Mouse (Mus musculus): Measurements from ENCODE around the gene Trmt61a.
A peak's percentile ranks its signal among the peaks of the same experiment; 100 is the strongest.

Gene Trmt61a

DNA sequence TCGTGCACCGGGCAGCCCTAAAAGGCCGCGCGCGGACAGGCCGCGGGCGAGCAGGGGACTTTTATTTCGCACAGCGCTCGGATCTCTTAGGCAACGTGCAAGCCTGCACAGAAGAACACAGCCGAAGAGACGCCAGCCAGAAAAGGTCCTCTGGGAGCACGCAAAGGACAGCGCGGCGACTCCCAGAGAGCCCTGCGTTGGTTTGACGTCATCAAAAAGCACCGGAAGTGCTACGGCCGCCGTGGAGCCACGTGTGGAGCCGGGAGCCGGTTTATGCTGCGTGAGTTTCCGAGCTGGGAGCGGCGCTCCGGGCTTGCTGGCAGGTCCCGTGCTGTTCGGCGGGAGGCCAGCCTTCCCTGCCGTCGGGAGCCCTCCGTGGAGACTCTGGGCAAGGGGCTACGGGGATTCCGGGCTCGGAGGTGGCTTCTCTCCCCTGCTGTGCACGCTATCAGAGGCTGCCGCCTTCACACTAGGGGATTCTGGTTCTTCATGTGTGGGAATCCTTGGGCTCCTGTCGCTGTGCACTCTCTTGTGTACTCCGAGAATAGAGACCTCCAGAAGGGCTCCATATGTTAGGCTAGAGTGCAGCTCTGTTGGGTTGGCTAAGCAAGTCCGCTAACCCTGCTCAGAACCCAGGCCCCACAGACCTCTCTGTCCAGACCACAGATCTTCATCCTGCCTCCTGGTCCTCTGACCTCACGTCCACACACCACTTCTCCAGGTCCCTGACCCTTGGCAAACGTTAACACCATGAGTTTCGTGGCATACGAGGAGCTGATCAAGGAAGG, at the start of gene Trmt61a:
Trmt61a (plus strand) TSS at position 224 of the 788 bp plus-strand sequence.
- DNase-seq (ENCODE audit: low read depth, low spot score), result peak; percentile 94

DNA sequence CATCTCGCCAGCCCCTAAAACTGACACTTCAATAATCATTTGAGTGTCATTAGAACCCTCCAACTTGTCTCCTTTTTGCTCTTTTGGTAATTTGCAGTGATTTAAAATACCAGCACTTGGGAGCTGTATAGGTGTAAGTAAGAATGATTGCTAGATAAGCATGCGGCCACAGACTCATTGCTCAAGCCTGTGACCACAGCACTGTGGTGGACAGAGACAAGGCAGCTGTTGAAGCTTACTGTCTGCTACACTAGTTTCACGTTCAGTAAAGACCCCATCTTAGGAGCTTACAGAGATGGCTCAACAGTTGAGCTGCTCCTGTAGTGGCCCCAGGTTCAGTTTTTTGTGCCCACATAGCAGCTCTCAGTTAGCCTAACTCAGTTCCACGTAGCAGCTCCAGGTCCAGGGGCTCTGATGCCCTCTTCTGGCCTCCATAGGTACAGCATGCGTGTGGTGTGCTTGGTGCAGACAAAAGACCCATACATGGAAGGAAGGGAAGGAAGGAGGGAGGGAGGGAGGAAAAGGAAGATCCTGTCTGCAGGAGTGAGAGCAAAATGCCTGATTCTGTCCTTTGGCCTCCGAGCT, 29.8 kb upstream of the Trmt61a start:
- DNase-seq (ENCODE audit: low read depth, low spot score), result peak; percentile 82

DNA sequence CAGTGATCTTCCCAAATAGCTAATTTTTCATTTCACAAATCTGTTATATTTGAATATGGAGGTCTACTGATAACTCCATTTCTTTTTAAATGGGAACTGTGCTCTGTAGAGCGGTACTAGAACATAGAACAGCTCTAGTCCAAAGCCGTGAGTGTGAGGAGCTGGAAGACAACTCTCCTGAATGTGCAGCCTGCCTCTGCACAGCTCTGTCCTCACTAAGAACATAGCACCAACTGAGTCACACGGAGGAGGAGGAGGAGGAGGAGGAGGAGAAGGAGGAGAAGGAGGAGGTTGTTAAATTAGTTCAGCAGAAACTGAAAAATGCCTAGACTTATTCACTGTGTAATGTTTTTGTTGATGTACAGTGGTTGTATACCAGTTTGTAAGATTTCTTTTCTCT, 25.0 kb upstream of the Trmt61a start:
- DNase-seq (ENCODE audit: low read depth, low spot score), result no peak

DNA sequence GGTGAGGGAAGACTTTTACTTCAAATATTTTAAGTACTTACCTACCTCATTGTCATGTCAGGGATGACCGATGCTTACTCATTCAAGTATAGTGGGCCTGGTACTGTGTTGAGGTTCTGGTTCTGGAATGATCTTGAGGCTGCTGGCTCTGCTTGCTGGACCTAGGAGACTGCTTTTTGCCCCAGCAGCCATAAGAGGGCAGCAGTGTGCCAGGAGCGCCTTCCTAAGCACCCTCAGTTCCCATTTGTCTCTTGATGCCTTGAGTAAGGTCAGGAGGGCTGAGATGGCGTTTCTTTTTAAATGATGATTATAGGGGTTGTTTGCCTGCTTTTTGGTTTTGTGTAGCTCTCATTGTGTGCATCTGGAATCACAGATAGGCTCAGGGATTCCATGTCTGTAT, 24.5 kb upstream of the Trmt61a start:
- peak; percentile 80 for DNase-seq (ENCODE audit: low read depth, low spot score)

DNA sequence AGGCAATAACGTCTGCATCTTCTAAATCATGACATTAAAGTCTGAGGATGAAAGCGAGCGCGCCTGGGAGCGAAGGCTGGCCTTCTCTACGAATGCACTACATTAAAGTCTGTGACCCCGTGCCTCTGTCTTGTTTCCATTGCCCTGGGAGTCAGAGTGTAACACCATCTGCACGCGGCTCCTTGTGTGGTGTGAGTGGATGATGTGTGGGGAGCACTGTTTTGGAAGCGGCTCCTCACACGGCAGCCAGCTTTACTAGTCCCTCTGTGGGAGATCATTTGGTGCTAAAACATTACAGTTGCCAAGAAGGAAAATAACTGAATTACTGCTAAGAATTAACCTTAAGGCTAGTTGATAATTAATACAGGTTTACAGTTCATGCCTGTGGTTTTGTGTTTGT, 22.2 kb upstream of the Trmt61a start:
- DNase-seq (ENCODE audit: low read depth, low spot score), result no peak

DNA sequence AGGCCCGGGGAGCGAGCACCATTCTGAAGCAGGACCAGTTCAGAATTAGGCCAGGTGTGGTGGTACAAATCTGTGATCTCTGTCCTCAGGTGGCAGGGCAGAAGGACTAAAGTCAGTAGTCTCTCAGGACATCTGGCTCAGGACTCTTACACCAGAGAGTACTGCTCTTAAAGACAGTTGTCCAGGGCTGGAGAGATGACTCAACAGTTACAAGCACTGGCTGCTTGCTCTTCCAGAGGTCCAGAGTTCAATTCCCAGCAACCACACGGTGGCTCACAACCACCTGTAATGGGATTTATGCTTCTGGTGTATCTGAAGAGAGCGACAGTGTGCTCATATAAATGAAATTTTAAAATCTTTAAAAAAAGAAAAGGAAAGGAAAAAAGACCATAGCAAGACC, 18.6 kb upstream of the Trmt61a start:
- DNase-seq (ENCODE audit: low read depth, low spot score), result no peak

DNA sequence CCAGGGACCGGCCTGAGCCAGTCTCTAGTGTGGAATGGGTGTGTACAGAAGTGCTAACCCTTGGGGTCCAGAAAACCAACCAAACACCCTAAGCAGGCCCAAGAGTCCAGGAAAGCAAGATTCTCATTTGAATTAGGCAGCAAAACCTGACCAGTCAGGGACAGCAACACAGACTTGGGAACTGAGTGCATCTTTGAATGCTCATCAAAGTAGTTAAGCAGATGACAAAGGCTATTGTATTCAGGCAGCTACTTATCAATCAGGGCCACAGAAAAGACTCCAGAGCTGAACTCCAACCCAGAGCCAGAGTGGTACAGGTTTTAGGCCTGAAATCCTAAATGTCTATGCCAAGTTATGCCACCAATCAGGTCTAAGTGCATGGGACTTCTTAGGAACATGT, 17.3 kb upstream of the Trmt61a start:
- peak; percentile 59 for DNase-seq (ENCODE audit: low read depth, low spot score)

DNA sequence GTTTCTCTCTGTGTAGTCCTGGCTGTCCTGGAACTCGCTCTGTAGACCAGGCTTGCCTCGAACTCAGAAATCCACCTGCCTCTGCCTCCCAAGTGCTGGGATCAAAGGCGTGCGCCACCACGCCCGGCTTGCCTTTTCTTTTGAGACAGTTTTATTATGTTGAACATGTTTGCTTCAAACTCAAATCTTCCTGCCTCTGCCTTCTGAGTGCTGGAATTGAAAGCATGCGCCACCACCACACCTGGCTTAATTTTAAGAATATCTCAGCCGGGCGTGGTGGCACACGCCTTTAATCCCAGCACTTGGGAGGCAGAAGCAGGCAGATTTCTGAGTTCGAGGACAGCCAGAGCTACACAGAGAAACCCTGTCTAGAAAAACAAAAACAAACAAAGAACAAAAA, 16.4 kb upstream of the Trmt61a start:
- DNase-seq (ENCODE audit: low read depth, low spot score), result peak; percentile 92

DNA sequence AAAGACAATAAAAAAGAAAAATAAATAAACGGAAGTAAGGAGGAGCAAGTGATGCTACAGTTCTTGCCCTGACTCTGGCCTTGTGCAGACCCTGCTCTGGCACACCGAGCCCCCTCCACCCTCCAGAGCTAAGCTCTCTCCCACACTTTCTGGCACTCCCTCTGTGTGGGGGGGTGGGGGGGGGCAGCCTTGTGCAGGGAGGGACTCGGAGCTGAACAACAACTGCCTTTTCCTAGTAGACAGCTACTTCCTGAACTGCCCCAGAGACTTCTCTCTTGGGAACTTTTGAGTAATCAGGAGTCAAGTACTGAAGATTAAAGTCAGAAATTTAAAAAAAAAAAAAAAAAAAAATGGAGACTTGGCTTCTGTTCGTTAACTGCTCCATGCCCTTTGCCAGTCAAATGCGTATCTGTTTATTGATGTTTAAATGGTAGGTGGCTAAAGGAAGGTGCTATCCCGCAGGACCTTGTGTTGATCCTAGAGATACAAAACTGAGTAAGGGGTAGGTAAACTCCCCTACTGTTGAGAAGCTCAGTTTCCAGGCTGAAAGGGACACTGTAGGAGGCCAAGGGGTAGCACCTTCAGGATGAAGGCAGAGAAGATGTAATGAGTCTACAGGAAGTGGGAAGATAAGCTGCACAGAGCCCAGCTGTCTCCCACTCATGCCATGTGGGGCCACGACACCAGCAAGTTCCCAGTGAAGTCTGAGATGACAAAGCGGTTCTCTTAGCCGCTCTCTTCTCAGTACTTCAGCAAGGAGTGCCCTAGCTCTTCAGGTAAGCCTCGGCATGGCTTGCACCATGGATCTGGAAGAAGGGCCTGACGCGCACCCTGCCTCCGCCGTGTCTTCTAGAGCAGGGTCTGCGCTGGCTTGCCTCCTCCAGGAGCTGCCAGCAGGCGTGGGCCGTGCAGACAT, 14.4 kb upstream of the Trmt61a start:
- no peak for DNase-seq (ENCODE audit: low read depth, low spot score)

DNA sequence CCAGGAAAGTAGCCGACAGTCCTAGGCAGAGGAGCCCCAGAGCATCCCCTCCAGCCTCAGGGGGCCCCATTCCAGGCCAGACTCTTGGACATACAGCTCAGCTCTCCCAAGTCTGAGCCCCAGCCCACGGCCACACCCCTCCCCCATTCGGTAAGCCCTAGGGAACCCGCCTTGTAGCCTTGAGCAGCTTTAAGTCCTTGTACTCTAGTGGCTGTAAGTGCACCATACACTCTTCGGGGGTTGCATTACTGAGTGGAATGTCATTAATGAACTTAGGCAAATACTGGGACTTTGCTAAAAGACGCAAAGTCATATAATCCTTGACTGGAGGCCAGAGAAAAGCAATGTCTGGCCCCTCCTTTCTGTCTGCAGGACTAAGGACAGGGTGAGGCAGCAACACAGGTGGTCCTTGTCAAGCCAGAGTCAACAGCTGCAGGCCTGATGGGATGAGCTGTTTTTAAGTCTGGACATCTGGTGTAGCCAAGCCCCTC, 13.7 kb upstream of the Trmt61a start:
- DNase-seq (ENCODE audit: low read depth, low spot score), result peak; percentile 83

DNA sequence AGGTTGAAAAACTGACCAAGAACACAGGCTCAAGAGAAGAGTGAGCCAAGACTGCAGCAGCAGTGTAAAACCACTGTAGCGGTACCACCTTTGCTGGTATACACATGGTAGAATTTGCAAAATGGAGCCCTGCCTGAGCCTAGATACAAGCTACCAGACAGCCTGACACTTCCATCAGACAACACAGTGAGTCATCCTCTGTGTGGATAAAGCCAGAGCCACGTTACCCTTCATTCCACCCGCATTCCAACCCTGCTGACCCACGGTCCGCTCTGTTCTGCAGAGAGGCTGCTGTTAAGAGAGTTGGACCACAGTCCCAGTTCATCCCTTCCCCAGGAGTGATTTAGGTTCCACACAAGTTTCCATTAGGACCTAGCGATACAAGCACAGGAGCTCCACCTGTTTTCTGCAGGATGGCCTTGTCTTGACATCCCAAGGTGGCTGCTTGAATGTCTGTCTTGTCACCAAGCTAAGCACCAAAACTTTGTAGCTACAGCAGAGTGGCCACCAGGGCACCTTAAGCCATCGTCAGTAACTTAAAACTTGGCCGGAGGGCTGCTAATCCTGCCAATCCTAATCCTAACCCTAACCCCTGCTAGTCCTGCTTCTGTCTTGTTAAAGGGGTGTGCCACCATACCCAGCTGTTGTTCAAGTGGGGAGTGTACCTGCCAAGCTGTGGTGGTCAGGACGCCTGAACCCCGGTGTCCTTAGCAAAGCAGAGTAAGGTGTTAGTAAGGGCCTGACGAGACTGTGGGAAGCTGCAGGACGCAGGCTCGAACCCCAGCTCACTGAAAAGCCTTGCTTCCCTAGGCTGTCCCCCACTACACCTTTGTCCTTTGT, 12.6 kb upstream of the Trmt61a start:
- no peak for DNase-seq (ENCODE audit: low read depth, low spot score)

DNA sequence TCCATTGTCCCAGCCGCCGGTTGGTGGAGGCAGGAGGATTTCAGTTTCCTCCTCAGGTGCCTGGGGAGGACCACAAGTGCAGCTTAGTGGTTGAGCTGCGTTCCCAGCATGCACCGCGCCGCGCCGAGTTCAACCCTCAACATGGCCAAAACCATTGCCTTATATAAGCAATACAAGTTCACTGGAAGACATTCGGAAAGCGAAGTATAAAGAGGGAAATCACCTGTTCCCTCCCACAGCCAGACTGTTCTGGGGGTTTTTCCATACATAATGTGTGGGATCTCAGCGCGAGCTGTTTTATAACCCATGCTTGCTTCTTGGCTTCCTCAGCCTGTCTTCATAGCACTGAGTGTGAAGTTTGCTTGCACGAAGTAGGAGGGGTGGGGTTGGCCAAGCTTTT, 11.5 kb upstream of the Trmt61a start:
- no peak for DNase-seq (ENCODE audit: low read depth, low spot score)

DNA sequence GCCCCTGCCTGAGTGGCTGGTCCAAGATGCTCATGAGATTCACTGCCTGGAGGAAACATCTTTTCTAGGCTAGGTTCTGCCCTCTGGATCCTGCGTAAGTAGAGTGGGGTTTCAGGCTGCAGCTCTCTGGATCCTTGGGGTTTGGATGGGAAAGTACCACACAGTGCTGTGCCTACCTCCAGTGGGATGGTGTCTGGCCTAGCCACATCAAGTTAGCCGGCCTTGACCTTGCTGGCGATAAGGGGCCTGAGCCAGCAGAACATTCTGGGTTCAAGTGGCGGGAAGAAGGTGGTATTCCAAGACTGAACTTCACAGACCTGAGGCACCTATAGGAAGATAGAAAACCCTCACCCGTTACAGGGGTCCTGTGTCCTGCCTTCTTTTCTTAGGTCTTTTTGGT, 10.5 kb upstream of the Trmt61a start:
- no peak for DNase-seq (ENCODE audit: low read depth, low spot score)

DNA sequence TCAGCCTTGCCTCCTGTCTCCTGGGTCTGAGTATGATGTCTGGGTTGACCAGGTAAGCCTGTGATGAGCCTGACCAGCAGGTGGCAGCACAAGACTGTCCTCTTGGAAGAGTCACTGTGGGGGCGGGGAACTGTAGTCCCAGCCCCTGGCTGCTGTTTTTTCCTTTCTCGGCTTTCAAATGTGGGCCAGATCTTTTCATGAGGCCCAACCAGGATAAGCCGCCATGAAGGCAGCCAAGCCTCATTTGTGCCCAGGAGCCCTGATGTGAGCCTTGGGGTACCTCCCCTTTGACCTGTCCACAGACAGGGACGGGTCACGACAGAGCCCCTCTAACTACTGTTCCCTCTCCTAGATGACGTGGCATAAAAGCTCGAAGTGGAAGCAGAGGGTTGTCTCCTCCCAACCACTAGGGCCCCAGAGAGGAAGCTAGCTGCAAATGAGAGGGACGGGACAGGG, 9.4 kb upstream of the Trmt61a start:
- DNase-seq (ENCODE audit: low read depth, low spot score), result peak; percentile 96

DNA sequence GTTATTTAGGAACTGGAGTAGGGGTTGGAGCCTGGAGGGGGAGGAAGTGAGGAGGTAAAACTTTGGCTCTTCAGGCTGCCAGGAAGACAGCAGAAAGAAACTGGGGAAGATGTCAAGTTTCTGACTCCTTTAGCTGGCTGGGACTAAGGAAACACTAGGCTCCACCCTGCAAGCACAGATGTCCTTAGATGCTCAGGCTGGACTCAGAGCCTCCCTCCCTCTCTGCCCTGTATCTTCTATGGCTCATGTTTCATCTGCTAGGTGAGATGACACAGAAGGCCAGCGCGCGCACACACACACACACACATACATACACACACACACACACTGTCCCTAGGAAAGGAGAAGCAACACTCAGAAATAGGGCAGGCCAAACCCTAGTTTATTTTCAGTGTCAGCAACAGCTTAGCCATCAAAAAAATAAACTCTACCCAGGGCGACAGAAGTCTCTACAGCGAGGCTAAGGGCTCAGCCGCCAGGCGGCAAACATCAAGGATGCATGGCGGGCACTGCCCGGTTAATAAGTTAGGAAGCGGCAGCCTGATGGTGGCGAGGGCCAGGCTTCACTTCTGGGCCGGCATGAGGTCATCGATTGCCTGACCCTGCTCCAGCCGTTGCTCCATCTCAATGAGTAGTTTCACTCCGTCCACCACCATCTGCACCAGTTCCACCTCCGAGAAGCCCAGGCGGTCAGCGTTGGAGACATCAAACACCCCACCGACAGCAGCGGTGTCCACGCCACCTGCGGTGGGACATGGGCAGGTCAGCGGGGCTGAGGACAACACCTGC, 8.7 kb upstream of the Trmt61a start:
- DNase-seq (ENCODE audit: low read depth, low spot score), result no peak

DNA sequence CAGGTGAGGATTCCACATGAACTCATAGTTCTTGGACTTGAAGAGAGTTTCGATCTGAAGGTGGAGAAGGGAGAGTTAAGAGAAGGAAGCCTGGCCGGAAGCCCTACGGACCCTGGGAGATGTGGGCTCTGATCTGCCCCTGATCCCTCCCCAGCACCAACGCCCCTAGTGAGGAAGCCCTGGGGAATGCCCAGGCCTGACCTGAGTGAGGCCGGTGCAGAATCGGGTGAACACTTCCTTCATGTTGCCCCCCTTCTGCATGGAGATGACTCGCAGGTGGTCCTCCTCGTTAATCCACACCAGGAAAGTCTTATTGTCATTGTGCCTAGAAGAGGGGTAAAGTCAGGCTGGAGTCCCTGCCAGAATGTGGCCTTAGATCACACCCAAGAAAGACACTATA, 7.9 kb upstream of the Trmt61a start:
- DNase-seq (ENCODE audit: low read depth, low spot score), result no peak

DNA sequence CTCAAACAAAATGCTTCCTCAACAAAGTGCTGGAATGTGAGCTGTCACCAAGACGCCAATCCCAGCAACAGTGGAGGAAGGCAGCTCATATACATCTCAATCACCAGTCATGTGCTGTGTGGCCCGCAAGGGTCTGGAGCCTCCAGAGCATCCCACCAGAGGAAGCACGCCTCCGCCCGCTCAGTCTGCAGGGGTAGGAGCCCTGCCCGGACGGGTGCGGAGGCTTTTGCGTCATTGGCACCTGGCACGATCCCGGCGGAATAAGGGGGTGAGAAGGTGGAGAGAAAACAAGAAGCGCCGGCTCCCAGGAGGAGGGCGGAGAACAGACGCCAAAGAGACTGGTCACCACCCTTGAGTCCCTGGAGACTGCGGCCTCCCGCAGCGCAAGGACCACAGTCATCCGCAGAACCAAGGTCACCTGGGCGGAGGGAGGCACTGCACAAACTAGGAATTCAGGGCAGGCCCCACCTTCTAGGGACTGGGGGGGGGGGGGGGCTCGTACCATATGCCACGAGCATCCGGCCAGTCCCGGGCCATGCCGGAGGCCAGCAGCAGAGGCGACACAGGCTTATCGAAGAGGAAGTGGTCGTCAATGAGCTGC, 7.4 kb upstream of the Trmt61a start:
- peak; percentile 95 for DNase-seq (ENCODE audit: low read depth, low spot score)

DNA sequence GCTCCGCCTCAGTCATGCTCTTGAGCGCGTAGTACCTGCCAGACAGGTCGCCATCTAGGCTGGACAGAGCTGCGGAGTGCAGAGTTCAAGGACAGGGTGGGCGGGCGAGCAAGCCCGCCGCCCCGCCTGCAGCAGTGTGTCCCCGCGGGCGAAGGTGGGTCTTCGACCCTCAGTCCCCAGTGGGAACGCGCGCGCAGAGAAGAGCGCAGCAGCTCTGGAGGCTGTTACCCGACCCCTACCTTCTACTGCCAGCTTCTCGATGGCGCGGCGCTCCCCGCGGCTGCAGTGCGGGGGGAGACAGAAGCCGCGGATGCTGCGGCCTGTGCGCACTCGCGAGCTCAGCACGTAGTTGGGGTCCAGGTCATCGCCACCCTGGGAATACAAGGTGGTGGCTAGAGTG, 6.9 kb upstream of the Trmt61a start:
- peak; percentile 80 for DNase-seq (ENCODE audit: low read depth, low spot score)

DNA sequence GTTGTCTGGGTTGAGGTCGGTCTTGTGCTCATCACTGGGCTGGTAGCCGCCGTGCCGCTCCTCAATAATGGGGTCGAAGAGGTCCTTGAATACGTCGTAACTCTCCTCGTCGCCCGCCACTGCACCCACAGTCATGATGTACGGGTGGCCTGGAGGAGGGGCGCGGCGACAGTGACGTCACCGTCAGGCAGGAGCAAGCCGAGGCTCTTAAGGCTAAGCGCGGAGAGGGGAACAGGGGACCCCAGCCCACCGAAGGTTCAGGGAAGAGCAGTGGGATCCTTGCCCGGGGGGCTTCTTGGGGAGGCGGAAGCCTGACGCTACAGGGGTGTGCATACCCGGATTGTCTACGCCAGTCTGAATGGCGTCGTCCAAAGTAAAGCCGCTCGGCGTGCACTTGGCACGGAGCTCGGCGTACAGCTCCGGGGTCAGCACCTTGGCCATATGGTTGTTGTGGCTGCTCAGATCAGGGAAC, 6.4 kb upstream of the Trmt61a start:
- peak; percentile 71 for DNase-seq (ENCODE audit: low read depth, low spot score)

DNA sequence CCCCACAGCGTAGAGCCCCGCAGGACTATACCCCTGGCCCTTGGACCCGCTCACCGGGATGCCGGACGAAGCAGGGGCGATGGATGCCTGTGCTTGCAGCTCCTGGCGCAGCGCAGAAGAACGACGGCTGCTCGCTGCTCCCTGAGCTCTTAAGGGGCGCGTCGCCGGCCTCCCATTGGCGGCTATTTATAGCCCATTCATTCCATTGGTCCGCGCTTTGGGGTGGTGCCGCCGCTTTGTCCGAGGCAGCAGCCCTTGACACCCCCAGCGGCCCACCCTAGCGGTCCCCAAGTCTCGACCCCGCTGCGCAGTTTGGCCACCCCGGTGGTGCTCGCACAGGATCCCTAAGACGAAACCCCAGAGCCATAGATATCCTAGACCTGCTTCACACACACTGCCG, 5.7 kb upstream of the Trmt61a start, which contains the start of gene Ckb:
Ckb (minus strand) TSS at position 163 of the 400 bp plus-strand sequence.
- peak; percentile 93 for DNase-seq (ENCODE audit: low read depth, low spot score)

Data from ZHBTc4 (cell line).